1 mouse cellular context compared by ENCODE assay signal in genomic region chr11:34704384-34705107, GRCm38 (mm10).
TF ChIP-seq lines count a peak whose summit lies in the region.

No protein-coding gene starts in this region.

TF ChIP-seq in MEL, 35 proteins besides CTCF, POLR2A, EP300 and RAD21 (continued from another document):
- TF ChIP-seq ZNF384 (IDR thresholded peaks at IDR 0.05; ENCODE audit: low read depth, low read length) (no peak), NRF1 (IDR thresholded peaks at IDR 0.05; ENCODE audit: insufficient read depth, low read depth, low read length, poor library complexity, severe bottlenecking) (no peak), MAZ (IDR thresholded peaks at IDR 0.05; ENCODE audit: low read depth, low read length) (no peak), MYB (IDR thresholded peaks at IDR 0.05; ENCODE audit: low read depth, low read length) (no peak), SIN3A (IDR thresholded peaks at IDR 0.05; ENCODE audit: low read length) (no peak), TAL1 (IDR thresholded peaks at IDR 0.05; ENCODE audit: low read length) (no peak)
